Mouse (Mus musculus): ENCODE measurements around the gene Dennd4b.

- TF ChIP-seq CTCF (IDR thresholded peaks at IDR 0.05) (no peak), EP300 (IDR thresholded peaks at IDR 0.05) (peak; percentile 74; the same call in 1 of the 2 replicates)
Observed at GRCm38 (mm10) chr3:90323119-90323518, 58.1 kb downstream of the Dennd4b start.

Measured in lung, postnatal 0 days (tissue).